Mouse (Mus musculus) ES-E14 (cell line): ENCODE measurements at regions not wholly inside any gene's neighbourhood (a gene's known extent, or its start where the extent isn't known, plus 50 kb on each side); places are given as distances from the start of the nearest gene placed in this dataset.

Experiments
- MAFK ChIP-seq: IDR thresholded peaks from 2 replicates; pipeline ENCODE4 v1.6.1; 2014; ENCODE audit warnings: mild to moderate bottlenecking, low read depth, low read length, inconsistent platforms; ENCODE audit not compliant: insufficient read depth
- ZC3H11A ChIP-seq: IDR thresholded peaks from 2 replicates; pipeline ENCODE4 v1.6.1; 2012; ENCODE audit warnings: low read depth, mild to moderate bottlenecking, inconsistent platforms, low read length, borderline replicate concordance

GRCm38 (mm10) chr9:115686605-115687004, 222.7 kb upstream of the Gadl1 start:
- TF ChIP-seq MAFK (peak; percentile 82), ZC3H11A (no peak)
